Mouse (Mus musculus): ENCODE measurements around the gene Lrrc71. TPM values are rescaled to one million over a fixed set of nuclear protein-coding genes. Genes with fewer than 3 reads are reported as not detected.

Gene Lrrc71
- total and polyA plus RNA-seq, 2 experiments from 2014 or later = 0.66 to 1.3 TPM

- no peak overlapping the region for H3K4me3 ChIP-seq (ENCODE audit: low read depth, low read length)
- DNase-seq (ENCODE audit: low spot score) = no peak
- H3K4me1 ChIP-seq (ENCODE audit: insufficient read depth, low read length) = no peaks in the 10 kb centered on the region
- TF ChIP-seq CTCF (IDR thresholded peaks at IDR 0.05) = no peak
- no peak overlapping the region for H3K4me2 ChIP-seq (ENCODE audit: low read depth, low read length, poor library complexity, severe bottlenecking)
- no peak overlapping the region for H3K9ac ChIP-seq (replicated peaks; ENCODE audit: low read length, poor library complexity, severe bottlenecking)
- no peaks in the 10 kb centered on the region for H3K9me3 ChIP-seq (ENCODE audit: low read length)
- no peak overlapping the region for H3K27ac ChIP-seq (ENCODE audit: low read depth, low read length)
- WGBS = 75% methylated on average over 1 of the region's 1 CpGs
- H3K27me3 ChIP-seq (ENCODE audit: insufficient read depth, low read length) = peaks cover 33% of the 10 kb centered on the region
- no peak; the same call in 1 of the 2 replicates for ATAC-seq (ENCODE audit: low FRiP score)
- no peaks in the 10 kb centered on the region for H3K36me3 ChIP-seq (ENCODE audit: insufficient read depth, low read length)
Measured at GRCm38 (mm10) chr3:87789248-87789647, 40.8 kb upstream of the Lrrc71 start.

GRCm38 (mm10) chr3:87785626-87786214 lies 37.3 kb upstream of the Lrrc71 start:
- no peak for DNase-seq (ENCODE audit: low spot score)
- no peak for TF ChIP-seq CTCF (IDR thresholded peaks at IDR 0.05)

GRCm38 (mm10) chr3:87785156-87785555 lies 36.7 kb upstream of the Lrrc71 start:
- Histone ChIP-seq H3K4me3 (ENCODE audit: low read depth, low read length) (no peak overlapping the region), H3K9me3 (ENCODE audit: low read length) (no peaks in the 10 kb centered on the region), H3K27me3 (ENCODE audit: insufficient read depth, low read length) (no peaks in the 10 kb centered on the region; the same call in 1 of the 2 replicates)

More at GRCm38 (mm10) chr3:87785626-87786214, 37.3 kb upstream of the Lrrc71 start:
- Histone ChIP-seq H3K27ac (ENCODE audit: low read depth, low read length) (no peak overlapping the region), H3K27me3 (ENCODE audit: insufficient read depth, low read length) (peaks cover under 1% of the 10 kb centered on the region; the same call in 1 of the 2 replicates), H3K36me3 (ENCODE audit: insufficient read depth, low read length) (no peaks in the 10 kb centered on the region), H3K4me1 (ENCODE audit: insufficient read depth, low read length) (no peaks in the 10 kb centered on the region), H3K9ac (replicated peaks; ENCODE audit: low read length, poor library complexity, severe bottlenecking) (no peak overlapping the region), H3K9me3 (ENCODE audit: low read length) (no peaks in the 10 kb centered on the region), H3K4me3 (ENCODE audit: low read depth, low read length) (no peak overlapping the region), H3K4me2 (ENCODE audit: low read depth, low read length, poor library complexity, severe bottlenecking) (no peak overlapping the region)
- 51% methylated on average over 6 of the region's 6 CpGs for WGBS
- no peak for ATAC-seq (ENCODE audit: low FRiP score)

GRCm38 (mm10) chr3:87783282-87784023 lies 35.0 kb upstream of the Lrrc71 start:
- WGBS = 89% methylated on average over 22 of the region's 25 CpGs
- no peak for DNase-seq (ENCODE audit: low spot score)
- H3K9me3 ChIP-seq (ENCODE audit: low read length) = no peaks in the 10 kb centered on the region
- H3K36me3 ChIP-seq (ENCODE audit: insufficient read depth, low read length) = no peaks in the 10 kb centered on the region
- no peaks in the 10 kb centered on the region; the same call in 1 of the 2 replicates for H3K27me3 ChIP-seq (ENCODE audit: insufficient read depth, low read length)
- no peak for ATAC-seq (ENCODE audit: low FRiP score)
- H3K4me1 ChIP-seq (ENCODE audit: insufficient read depth, low read length) = no peaks in the 10 kb centered on the region
- no peak overlapping the region for H3K27ac ChIP-seq (ENCODE audit: low read depth, low read length)
- no peak overlapping the region for H3K9ac ChIP-seq (replicated peaks; ENCODE audit: low read length, poor library complexity, severe bottlenecking)
- H3K4me3 ChIP-seq (ENCODE audit: low read depth, low read length) = no peak overlapping the region
- H3K4me2 ChIP-seq (ENCODE audit: low read depth, low read length, poor library complexity, severe bottlenecking) = no peak overlapping the region
- no peak for TF ChIP-seq CTCF (IDR thresholded peaks at IDR 0.05)

More at GRCm38 (mm10) chr3:87785156-87785555, 36.7 kb upstream of the Lrrc71 start:
- WGBS = 82% methylated on average over 5 of the region's 5 CpGs
- H3K36me3 ChIP-seq (ENCODE audit: insufficient read depth, low read length) = no peaks in the 10 kb centered on the region
- DNase-seq (ENCODE audit: low spot score) (no peak), ATAC-seq (ENCODE audit: low FRiP score) (no peak)
- H3K4me2 ChIP-seq (ENCODE audit: low read depth, low read length, poor library complexity, severe bottlenecking) = no peak overlapping the region
- no peak overlapping the region for H3K27ac ChIP-seq (ENCODE audit: low read depth, low read length)
- H3K4me1 ChIP-seq (ENCODE audit: insufficient read depth, low read length) = no peaks in the 10 kb centered on the region
- H3K9ac ChIP-seq (replicated peaks; ENCODE audit: low read length, poor library complexity, severe bottlenecking) = no peak overlapping the region
- TF ChIP-seq CTCF (IDR thresholded peaks at IDR 0.05) = no peak

- ATAC-seq (ENCODE audit: low FRiP score) (no peak), DNase-seq (ENCODE audit: low spot score) (no peak)
- Histone ChIP-seq H3K27me3 (ENCODE audit: insufficient read depth, low read length) (no peaks in the 10 kb centered on the region), H3K4me2 (ENCODE audit: low read depth, low read length, poor library complexity, severe bottlenecking) (no peak overlapping the region), H3K27ac (ENCODE audit: low read depth, low read length) (no peak overlapping the region), H3K9me3 (ENCODE audit: low read length) (no peaks in the 10 kb centered on the region), H3K36me3 (ENCODE audit: insufficient read depth, low read length) (no peaks in the 10 kb centered on the region), H3K4me1 (ENCODE audit: insufficient read depth, low read length) (no peaks in the 10 kb centered on the region), H3K9ac (replicated peaks; ENCODE audit: low read length, poor library complexity, severe bottlenecking) (no peak overlapping the region), H3K4me3 (ENCODE audit: low read depth, low read length) (no peak overlapping the region)
- WGBS = 26% methylated on average over 2 of the region's 2 CpGs
- TF ChIP-seq CTCF (IDR thresholded peaks at IDR 0.05) = no peak
Measured at GRCm38 (mm10) chr3:87779086-87779485, 30.7 kb upstream of the Lrrc71 start.

- 48% methylated on average over 23 of the region's 23 CpGs for WGBS
- DNase-seq (ENCODE audit: low spot score) (peak; percentile 36), ATAC-seq (ENCODE audit: low FRiP score) (0 out of 2 replicates have a peak, but pooled peaks have one; percentile 15)
- TF ChIP-seq CTCF (IDR thresholded peaks at IDR 0.05) = no peak
- Histone ChIP-seq H3K4me1 (ENCODE audit: insufficient read depth, low read length) (no peaks in the 10 kb centered on the region), H3K9me3 (ENCODE audit: low read length) (no peaks in the 10 kb centered on the region), H3K9ac (replicated peaks; ENCODE audit: low read length, poor library complexity, severe bottlenecking) (no peak overlapping the region), H3K4me2 (ENCODE audit: low read depth, low read length, poor library complexity, severe bottlenecking) (peak overlapping the region; percentile 29; the same call in 1 of the 2 replicates), H3K36me3 (ENCODE audit: insufficient read depth, low read length) (no peaks in the 10 kb centered on the region), H3K4me3 (ENCODE audit: low read depth, low read length) (no peak overlapping the region), H3K27me3 (ENCODE audit: insufficient read depth, low read length) (no peaks in the 10 kb centered on the region), H3K27ac (ENCODE audit: low read depth, low read length) (no peak overlapping the region)
Measured at GRCm38 (mm10) chr3:87778283-87778682, 29.9 kb upstream of the Lrrc71 start.
